Mouse (Mus musculus) neutrophil, adult 5-6 weeks (primary cell): ENCODE measurements around the gene Nkx6-2. TPM values are rescaled to one million over a fixed set of nuclear protein-coding genes. Genes with fewer than 3 reads are reported as not detected.

Experiments
- ATAC-seq: fragments of 151-379, 151-347 bp; 2 replicates; pipeline ENCODE4 v1.8.0; 2017; ENCODE audit warnings: mild to moderate bottlenecking, moderate TSS enrichment; ENCODE audit not compliant: insufficient number of reproducible peaks, poor library complexity, low FRiP score, severe bottlenecking; ENCODE audit errors: extremely low read depth
- total RNA-seq: library from RNA; stranded (forward); fragments of 200-1000 nt; gene quantifications from 2 replicates; pipeline ENCODE4 v1.2.3, GENCODE M21; 2017

Nkx6-2 gene
- total RNA-seq: not detected in 2 replicates

GRCm38 (mm10) chr7:139582595-139582994 is at the start of gene Nkx6-2:
TSS of gene Nkx6-2 (minus strand) at chr7:139582797.
- ATAC-seq: no peak

- no peak for ATAC-seq
Measured at GRCm38 (mm10) chr7:139625156-139625555, 42.6 kb upstream of the Nkx6-2 start.

- ATAC-seq: no peak
Measured at GRCm38 (mm10) chr7:139622568-139622967, 40.0 kb upstream of the Nkx6-2 start.

GRCm38 (mm10) chr7:139615767-139616766 is 33.5 kb upstream of the Nkx6-2 start:
- no peak for ATAC-seq

GRCm38 (mm10) chr7:139610328-139610727 is 27.7 kb upstream of the Nkx6-2 start:
- ATAC-seq: no peak

- no peak for ATAC-seq
Measured at GRCm38 (mm10) chr7:139595862-139596261, 13.3 kb upstream of the Nkx6-2 start.

GRCm38 (mm10) chr7:139595311-139595710 is 12.7 kb upstream of the Nkx6-2 start:
- no peak for ATAC-seq

- no peak for ATAC-seq
Measured at GRCm38 (mm10) chr7:139591311-139591710, 8.7 kb upstream of the Nkx6-2 start.

- ATAC-seq: 0 out of 2 replicates have a peak, but pooled peaks have one; percentile 24
Measured at GRCm38 (mm10) chr7:139590302-139590701, 7.7 kb upstream of the Nkx6-2 start.

- ATAC-seq: no peak
Measured at GRCm38 (mm10) chr7:139587919-139588318, 5.3 kb upstream of the Nkx6-2 start.

- no peak for ATAC-seq
Measured at GRCm38 (mm10) chr7:139585183-139585821, 2.7 kb upstream of the Nkx6-2 start.

- no peak for ATAC-seq
Measured at GRCm38 (mm10) chr7:139584221-139585175, 1.9 kb upstream of the Nkx6-2 start.

- ATAC-seq: no peak
Measured at GRCm38 (mm10) chr7:139583094-139583737, 619 bp upstream of the Nkx6-2 start.

- no peak for ATAC-seq
Measured at GRCm38 (mm10) chr7:139581801-139582571, 611 bp downstream of the Nkx6-2 start.

- no peak for ATAC-seq
Measured at GRCm38 (mm10) chr7:139580851-139581775, 1.5 kb downstream of the Nkx6-2 start.

GRCm38 (mm10) chr7:139579261-139579905 is 3.2 kb downstream of the Nkx6-2 start:
- no peak for ATAC-seq
